Mouse (Mus musculus) ES-E14 (cell line): ENCODE measurements at regions not wholly inside any gene's neighbourhood (a gene's known extent, or its start where the extent isn't known, plus 50 kb on each side); places are given as distances from the start of the nearest gene placed in this dataset.

Experiments
- DNase-seq: peaks from one replicate; pipeline ENCODE4 v3.0.0-alpha.2; 2013; ENCODE audit warnings: low read depth, low spot score
- H3K27ac ChIP-seq: 2 replicates; pipeline ENCODE4 v1.5.1; 2012; ENCODE audit warnings: low read depth, mild to moderate bottlenecking, low read length, moderate library complexity, mixed read lengths; ENCODE audit not compliant: poor library complexity, insufficient read depth, severe bottlenecking
- H3K36me3 ChIP-seq: 2 replicates; pipeline ENCODE4 v1.6.1; 2012; ENCODE audit warnings: mild to moderate bottlenecking, low read length, moderate library complexity, mixed read lengths; ENCODE audit not compliant: control insufficient read depth, poor library complexity, insufficient read depth, severe bottlenecking
- H3K4me1 ChIP-seq, 2 experiments: fragments of 150-350 bp in 1 of 2; sonication (generic) in 1 of 2; 2 replicates each; pipeline ENCODE4 v1.6.1; 2012; ENCODE audit warnings: low read length in 2 of 2, mild to moderate bottlenecking in 1 of 2, mixed read lengths in 1 of 2; ENCODE audit not compliant: control insufficient read depth in 2 of 2, insufficient read depth in 2 of 2, poor library complexity in 1 of 2
- H3K4me3 ChIP-seq, 2 experiments: fragments of 150-350 bp in 1 of 2; sonication (generic) in 1 of 2; 2 replicates each; pipeline ENCODE4 v1.5.1; 2012; ENCODE audit warnings: low read length in 2 of 2, low read depth in 1 of 2, mild to moderate bottlenecking in 1 of 2, mixed read lengths in 1 of 2; ENCODE audit not compliant: insufficient read depth in 1 of 2, poor library complexity in 1 of 2, severe bottlenecking in 1 of 2
- H3K9ac ChIP-seq: 2 replicates; pipeline ENCODE4 v1.6.1; 2012; ENCODE audit warnings: low read depth, mild to moderate bottlenecking, low read length, mixed read lengths; ENCODE audit not compliant: poor library complexity, insufficient read depth, severe bottlenecking
- H3K9me3 ChIP-seq: fragments of 150-350 bp; sonication (generic); 2 replicates; pipeline ENCODE4 v1.6.1; 2012; ENCODE audit warnings: low read depth, mild to moderate bottlenecking, low read length; ENCODE audit not compliant: control insufficient read depth, insufficient read depth
- CHD2 ChIP-seq: IDR thresholded peaks from 2 replicates; pipeline ENCODE4 v1.6.1; 2014; ENCODE audit warnings: mild to moderate bottlenecking, low read depth, low read length, inconsistent platforms
- HCFC1 ChIP-seq: IDR thresholded peaks from 2 replicates; pipeline ENCODE4 v1.6.1; 2012; ENCODE audit warnings: low read length, inconsistent platforms, borderline replicate concordance; ENCODE audit not compliant: insufficient read depth
- MAFK ChIP-seq: IDR thresholded peaks from 2 replicates; pipeline ENCODE4 v1.6.1; 2014; ENCODE audit warnings: mild to moderate bottlenecking, low read depth, low read length, inconsistent platforms; ENCODE audit not compliant: insufficient read depth
- ZC3H11A ChIP-seq: IDR thresholded peaks from 2 replicates; pipeline ENCODE4 v1.6.1; 2012; ENCODE audit warnings: low read depth, mild to moderate bottlenecking, inconsistent platforms, low read length, borderline replicate concordance
- ZNF384 ChIP-seq: IDR thresholded peaks from 2 replicates; pipeline ENCODE4 v1.6.1; 2012; ENCODE audit warnings: low read depth, low read length, inconsistent platforms
- in situ Hi-C, 2 experiments: fragments of 600-800 bp; cut with MboI; formaldehyde crosslinking; loops; one replicate each; pipeline ENCODE4 v1.15.1; 2025; ENCODE audit warnings: low sequenced_read_pairs in 2 of 2, inconsistent platforms in 1 of 2; ENCODE audit not compliant: unreplicated experiment in 2 of 2

GRCm38 (mm10) chr13:97485886-97486285 lies 245.0 kb downstream of the Enc1 start:
- TF ChIP-seq MAFK, result no peak
- no peak for TF ChIP-seq CHD2
- no peak for TF ChIP-seq ZNF384
- Histone ChIP-seq H3K36me3 (peaks cover 57% of the 10 kb centered on the region), H3K9me3 (no peaks in the 10 kb centered on the region), H3K4me1 (peaks cover 3 to 5% of the 10 kb centered on the region in 2 experiments; a peak in 1 of 4 replicates), H3K27ac (peak overlapping the region; percentile 97; the same call in 1 of the 2 replicates), H3K4me3 (peak overlapping the region; percentile 91 to 99), H3K9ac (peak overlapping the region; percentile 95)
- in situ Hi-C loops, result loop anchor here in 1 of 2 experiments (25.0 kb wide), 1 partner anchor 249 kb away; the partner anchor contains the start of gene Enc1
- no peak for DNase-seq

- DNase-seq, result no peak
- peak overlapping the region; percentile 95 for H3K9ac ChIP-seq
- TF ChIP-seq HCFC1 (no peak), ZNF384 (no peak), MAFK (no peak), ZC3H11A (no peak), CHD2 (no peak)
- no peaks in the 10 kb centered on the region for H3K9me3 ChIP-seq
- in situ Hi-C loops, result loop anchor here in 1 of 2 experiments (25.0 kb wide), 1 partner anchor 248 kb away; the partner anchor contains the start of gene Enc1
- H3K4me3 ChIP-seq, result peak overlapping the region; percentile 91 to 99
- H3K4me1 ChIP-seq, result peaks cover 3 to 6% of the 10 kb centered on the region in 2 experiments; a peak in 1 of 4 replicates
- peak overlapping the region; percentile 97 for H3K27ac ChIP-seq
- H3K36me3 ChIP-seq, result peaks cover 58% of the 10 kb centered on the region
Measured at GRCm38 (mm10) chr13:97484808-97485545, 244.1 kb downstream of the Enc1 start.

GRCm38 (mm10) chr13:97483681-97484080 lies 242.8 kb downstream of the Enc1 start:
- in situ Hi-C loops, result loop anchor here in 1 of 2 experiments (25.0 kb wide), 1 partner anchor 246 kb away; the partner anchor contains the start of gene Enc1
- DNase-seq, result no peak
- peak overlapping the region; percentile 97 for H3K27ac ChIP-seq
- no peak for TF ChIP-seq CHD2
- TF ChIP-seq MAFK, result no peak
- no peak for TF ChIP-seq ZNF384
- TF ChIP-seq HCFC1, result no peak
- no peak for TF ChIP-seq ZC3H11A
- peak overlapping the region; percentile 95 for H3K9ac ChIP-seq
- H3K4me3 ChIP-seq, result peak overlapping the region; percentile 91 to 99
- no peaks in the 10 kb centered on the region for H3K9me3 ChIP-seq
- peaks cover 3 to 4% of the 10 kb centered on the region in 2 experiments; a peak in 1 of 4 replicates for H3K4me1 ChIP-seq
- peaks cover 53% of the 10 kb centered on the region for H3K36me3 ChIP-seq

- Histone ChIP-seq H3K9me3 (no peaks in the 10 kb centered on the region), H3K9ac (peak overlapping the region; percentile 100), H3K27ac (peak overlapping the region; percentile 97), H3K4me3 (peak overlapping the region; percentile 91 to 99), H3K4me1 (0 out of 4 replicates have a peak, but pooled peaks cover 2 to 3% of the 10 kb centered on the region in 2 experiments), H3K36me3 (peaks cover 54% of the 10 kb centered on the region)
- DNase-seq, result no peak
- in situ Hi-C loops, result loop anchor here in 1 of 2 experiments (25.0 kb wide), 1 partner anchor 245 kb away; the partner anchor contains the start of gene Enc1
- no peak for TF ChIP-seq CHD2
- no peak for TF ChIP-seq ZNF384
- 0 out of 2 replicates have a peak, but pooled peaks have one; percentile 49 for TF ChIP-seq HCFC1
Measured at GRCm38 (mm10) chr13:97482439-97482946, 241.6 kb downstream of the Enc1 start.
